Comparison of ENCODE assay signal across 8 mouse cellular contexts in genomic region chr5:134099496-134100211, GRCm38 (mm10). TPM values are rescaled to one million over a fixed set of nuclear protein-coding genes. Genes with fewer than 3 reads are reported as not detected.
DNase-seq lines count a peak whose midpoint lies in the region; ATAC-seq lines count a peak whose summit lies in the region.

TSS of gene Castor2 (plus strand) at chr5:134099711.

- peaks cover 47% of the 10 kb centered on the region for H3K4me1 ChIP-seq in embryonic facial prominence, embryonic 10.5 days
- H3K4me1 ChIP-seq in limb, embryonic 10.5 days = peaks cover 42% of the 10 kb centered on the region
- H3K4me1 ChIP-seq in midbrain, embryonic 12.5 days = peaks cover 34% of the 10 kb centered on the region

- peak within 1 kb of the TSS; percentile 85 for H3K4me3 ChIP-seq in embryonic facial prominence, embryonic 10.5 days
- peak within 1 kb of the TSS; percentile 86 for H3K4me3 ChIP-seq in limb, embryonic 10.5 days
- peak within 1 kb of the TSS; percentile 84 for H3K4me3 ChIP-seq in midbrain, embryonic 12.5 days

- WGBS in embryonic facial prominence, embryonic 10.5 days = under 1% methylated on average over 57 of the region's 58 CpGs
- under 1% methylated on average over 58 of the region's 58 CpGs for WGBS in limb, embryonic 10.5 days
- WGBS in midbrain, embryonic 12.5 days = under 1% methylated on average over 47 of the region's 58 CpGs

- DNase-seq in adrenal gland, postnatal 14 days = peak; percentile 97
- DNase-seq in embryonic facial prominence, embryonic 10.5 days (ENCODE audit: low spot score) = peak; percentile 98
- peak; percentile 95 for DNase-seq in heart, adult 18-20 months
- DNase-seq in kidney, adult 18-20 months = peak; percentile 93
- peak; percentile 96 for DNase-seq in limb, embryonic 10.5 days (ENCODE audit: low spot score)
- DNase-seq in skeletal muscle tissue, adult 2 months (ENCODE audit: low read depth, low spot score) = peak; percentile 93

- no peaks in the 10 kb centered on the region; the same call in 1 of the 2 replicates for H3K36me3 ChIP-seq in embryonic facial prominence, embryonic 10.5 days (replicated peaks)
- no peaks in the 10 kb centered on the region for H3K36me3 ChIP-seq in limb, embryonic 10.5 days
- no peaks in the 10 kb centered on the region for H3K36me3 ChIP-seq in midbrain, embryonic 12.5 days

- peak within 1 kb of the TSS; percentile 90 for H3K27ac ChIP-seq in embryonic facial prominence, embryonic 10.5 days (replicated peaks)
- peak within 1 kb of the TSS; percentile 89 for H3K27ac ChIP-seq in limb, embryonic 10.5 days
- H3K27ac ChIP-seq in midbrain, embryonic 12.5 days (replicated peaks) = peak within 1 kb of the TSS; percentile 91

- ATAC-seq in midbrain, embryonic 12.5 days (ENCODE audit: low FRiP score, low read depth) = peak; percentile 92
- no peak for ATAC-seq in erythroid progenitor cell, adult 5-6 weeks (replicated peaks; ENCODE audit: low FRiP score, poor library complexity, severe bottlenecking)

- H3K4me2 ChIP-seq in midbrain, embryonic 12.5 days (replicated peaks) = peak within 1 kb of the TSS; percentile 87

- H3K9ac ChIP-seq in midbrain, embryonic 12.5 days (replicated peaks) = peak within 1 kb of the TSS; percentile 86

- no peaks in the 10 kb centered on the region for H3K9me3 ChIP-seq in embryonic facial prominence, embryonic 10.5 days
- H3K9me3 ChIP-seq in limb, embryonic 10.5 days (replicated peaks) = no peaks in the 10 kb centered on the region
- H3K9me3 ChIP-seq in midbrain, embryonic 12.5 days = no peaks in the 10 kb centered on the region

- H3K27me3 ChIP-seq in embryonic facial prominence, embryonic 10.5 days (replicated peaks; ENCODE audit: low read depth, poor library complexity, severe bottlenecking) = no peaks in the 10 kb centered on the region; the same call in 1 of the 2 replicates
- H3K27me3 ChIP-seq in limb, embryonic 10.5 days (ENCODE audit: low read depth, poor library complexity, severe bottlenecking) = 0 out of 2 replicates have a peak, but pooled peaks cover 11% of the 10 kb centered on the region
- no peaks in the 10 kb centered on the region for H3K27me3 ChIP-seq in midbrain, embryonic 12.5 days

RNA-seq across cellular contexts. Expression of gene Castor2, which starts in this region (rescaled TPM):
- total RNA-seq in adrenal gland, postnatal 14 days (2021) = 11.2 and 12.9 TPM in 2 replicates
- polyA plus RNA-seq in embryonic facial prominence, embryonic 10.5 days (2016; fragmentation: Nextera tagmentation; extraction: Ambion mirVana) = 7.6 and 8.9 TPM in 2 replicates
- 10 to 100 TPM; 20.5 to 26.6 TPM for total RNA-seq in heart, adult 18-20 months (2021)
- 6.4 and 10.6 TPM in 2 replicates for polyA plus RNA-seq in limb, embryonic 10.5 days (2016; fragmentation: Nextera tagmentation; extraction: Ambion mirVana)
- 20.6 and 20.9 TPM in 2 replicates for polyA plus RNA-seq in midbrain, embryonic 12.5 days (2016; fragmentation: Nextera tagmentation; extraction: Ambion mirVana)
- total RNA-seq in erythroid progenitor cell, adult 5-6 weeks (2015; ENCODE audit: low replicate concordance) = 12.3 TPM in 1 of 2 replicates, not detected in the other
- total RNA-seq in erythroid progenitor cell, adult 5-6 weeks (2017; ENCODE audit: low replicate concordance) = 0.39 and 0.45 TPM in 2 replicates
